Mouse (Mus musculus): ENCODE results near the gene S1pr2.

- no peak for TF ChIP-seq ZNF384 (IDR thresholded peaks at IDR 0.05; ENCODE audit: low read depth, low read length)
- TF ChIP-seq CTCF (conservative IDR thresholded peaks at IDR 0.05 in 1 of 2, IDR thresholded peaks at IDR 0.05 in 1 of 2; ENCODE audit: low read depth in 2 of 2, low read length in 2 of 2) = no peak
- no peak for TF ChIP-seq ZC3H11A (IDR thresholded peaks at IDR 0.05; ENCODE audit: low read depth, low read length)
- no peak for TF ChIP-seq MAZ (IDR thresholded peaks at IDR 0.05; ENCODE audit: low read depth, low read length)
- no peak for TF ChIP-seq MYC (IDR thresholded peaks at IDR 0.05; ENCODE audit: low read depth, low read length)
- no peak for TF ChIP-seq EP300 (IDR thresholded peaks at IDR 0.05; ENCODE audit: low read length)
Measured at GRCm38 (mm10) chr9:20978409-20979095, 2.0 kb upstream of the S1pr2 start.
